Mouse (Mus musculus): Measurements from ENCODE around the gene Vps45. TPM values are rescaled to one million over a fixed set of nuclear protein-coding genes. Genes with fewer than 3 reads are reported as not detected.
A peak's percentile ranks its signal among the peaks of the same experiment; 100 is the strongest.

The Vps45 gene
- 58.7 and 61.6 TPM in 2 replicates for polyA plus RNA-seq (2015; fragmentation: Nextera tagmentation; extraction: Ambion mirVana)

- peak; percentile 79 for DNase-seq (ENCODE audit: low spot score)
Measured at GRCm38 (mm10) chr3:96058231-96058896, at the start of gene Vps45. Gene Vps45 (minus strand): TSS chr3:96058466.

- DNase-seq (ENCODE audit: low spot score), result no peak
Measured at GRCm38 (mm10) chr3:96106151-96106550, 47.9 kb upstream of the Vps45 start.

- DNase-seq (ENCODE audit: low spot score), result peak; percentile 9
Measured at GRCm38 (mm10) chr3:96105232-96105747, 47.0 kb upstream of the Vps45 start.

- DNase-seq (ENCODE audit: low spot score), result peak; percentile 80
Measured at GRCm38 (mm10) chr3:96104261-96105065, 46.2 kb upstream of the Vps45 start, which contains the start of gene Otud7b. Gene Otud7b (plus strand): TSS chr3:96104527.

GRCm38 (mm10) chr3:96103901-96104260 is 45.6 kb upstream of the Vps45 start:
- no peak for DNase-seq (ENCODE audit: low spot score)

- peak; percentile 77 for DNase-seq (ENCODE audit: low spot score)
Measured at GRCm38 (mm10) chr3:96102100-96102872, 44.0 kb upstream of the Vps45 start.

DNA sequence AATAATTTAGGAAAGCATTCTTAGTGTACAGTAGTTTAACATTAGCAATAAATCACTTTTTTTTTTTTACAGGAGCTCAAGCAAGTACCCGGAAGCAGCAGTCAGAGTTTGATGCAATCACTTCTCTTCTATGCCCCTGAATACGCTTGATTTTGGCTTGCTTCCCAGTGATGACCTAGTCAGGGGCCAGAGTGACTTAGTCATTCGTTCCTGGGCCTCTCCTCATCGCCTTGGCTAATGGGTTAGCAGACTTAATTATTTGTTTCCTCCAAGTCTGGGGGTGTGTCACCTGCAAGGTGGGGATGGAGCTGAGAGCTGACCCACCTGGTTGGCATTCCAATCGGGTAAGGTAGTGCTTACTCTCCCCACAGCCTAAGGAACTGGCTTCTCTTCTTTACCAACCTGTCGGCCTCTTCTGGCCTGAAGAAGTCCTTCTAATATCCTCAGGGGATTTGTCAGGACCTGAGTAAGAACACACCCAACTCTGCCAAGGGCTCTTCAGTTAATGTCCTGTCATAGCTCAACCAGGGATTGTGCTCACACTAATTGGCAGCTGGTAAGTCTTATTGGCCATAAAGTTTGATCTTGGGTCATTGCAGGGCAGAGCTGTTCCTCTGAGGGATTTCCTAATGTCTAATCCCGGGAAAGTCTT is 40.5 kb upstream of the Vps45 start:
- no peak for DNase-seq (ENCODE audit: low spot score)

GRCm38 (mm10) chr3:96098168-96098567 is 39.9 kb upstream of the Vps45 start:
- no peak for DNase-seq (ENCODE audit: low spot score)

DNA sequence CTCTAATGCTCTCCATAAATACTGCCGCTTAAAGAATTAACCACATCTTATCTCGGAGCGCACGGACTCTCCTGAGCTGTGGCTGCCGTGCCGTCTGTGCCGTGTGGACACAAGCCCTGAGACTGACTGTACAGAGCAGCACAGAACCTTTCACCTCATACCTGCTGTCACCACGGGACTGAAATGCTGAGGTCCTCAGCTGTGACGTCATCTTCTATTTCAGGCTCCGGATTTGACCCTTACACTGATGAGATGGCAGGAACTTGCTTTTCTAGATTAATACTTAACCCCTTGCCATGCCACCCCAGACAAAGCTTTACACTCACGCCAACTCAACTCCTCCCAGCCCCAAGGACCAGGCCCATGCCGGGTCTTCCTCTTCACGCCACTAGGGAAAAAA is 35.9 kb upstream of the Vps45 start:
- DNase-seq (ENCODE audit: low spot score), result no peak

DNA sequence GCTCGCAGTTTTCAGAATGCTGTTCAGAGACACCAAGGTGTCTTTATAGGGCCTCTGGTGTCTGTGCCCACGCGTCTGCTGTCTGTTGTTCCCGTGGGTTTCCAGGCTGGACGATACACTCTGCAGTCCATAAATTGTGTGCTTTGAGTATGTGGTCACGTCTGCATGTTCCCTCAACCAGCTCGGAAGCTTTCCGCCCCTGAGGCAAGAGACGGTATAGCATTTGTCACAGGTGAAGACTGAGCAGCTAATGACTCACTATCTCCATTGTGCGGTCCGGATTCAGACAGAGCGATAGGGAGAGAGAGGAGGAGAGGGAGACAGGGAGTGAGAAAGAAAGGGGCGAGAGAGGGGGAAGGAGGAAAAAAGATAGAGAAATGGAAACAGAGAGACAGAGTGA is 35.2 kb upstream of the Vps45 start:
- DNase-seq (ENCODE audit: low spot score), result no peak

- DNase-seq (ENCODE audit: low spot score), result no peak
Measured at GRCm38 (mm10) chr3:96091966-96092365, 33.7 kb upstream of the Vps45 start.

- no peak for DNase-seq (ENCODE audit: low spot score)
Measured at GRCm38 (mm10) chr3:96091146-96091545, 32.9 kb upstream of the Vps45 start.

- DNase-seq (ENCODE audit: low spot score), result peak; percentile 37
Measured at GRCm38 (mm10) chr3:96089882-96090489, 31.7 kb upstream of the Vps45 start.

DNA sequence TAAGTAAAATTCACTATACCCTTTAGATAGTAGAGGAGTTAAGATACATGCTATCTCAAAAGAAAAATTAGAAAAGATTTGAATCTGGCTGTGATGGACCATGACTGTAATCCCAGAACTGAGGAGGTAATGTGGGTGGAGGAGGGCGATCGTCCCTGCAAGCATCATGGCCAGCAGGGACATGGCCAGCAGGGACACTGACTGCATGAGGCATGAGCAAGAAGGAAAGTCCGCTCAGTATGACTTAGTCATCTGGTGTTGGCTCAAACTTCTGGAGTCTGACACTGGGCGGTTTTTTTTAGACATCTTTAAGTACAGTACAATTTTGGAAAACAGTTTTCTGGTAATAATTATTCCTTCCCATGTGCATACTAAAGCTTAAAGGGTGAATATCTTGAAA is 29.5 kb upstream of the Vps45 start:
- DNase-seq (ENCODE audit: low spot score), result no peak

GRCm38 (mm10) chr3:96087219-96087618 is 29.0 kb upstream of the Vps45 start:
- DNase-seq (ENCODE audit: low spot score), result no peak

- DNase-seq (ENCODE audit: low spot score), result no peak
Measured at GRCm38 (mm10) chr3:96084146-96084755, 26.0 kb upstream of the Vps45 start.

DNA sequence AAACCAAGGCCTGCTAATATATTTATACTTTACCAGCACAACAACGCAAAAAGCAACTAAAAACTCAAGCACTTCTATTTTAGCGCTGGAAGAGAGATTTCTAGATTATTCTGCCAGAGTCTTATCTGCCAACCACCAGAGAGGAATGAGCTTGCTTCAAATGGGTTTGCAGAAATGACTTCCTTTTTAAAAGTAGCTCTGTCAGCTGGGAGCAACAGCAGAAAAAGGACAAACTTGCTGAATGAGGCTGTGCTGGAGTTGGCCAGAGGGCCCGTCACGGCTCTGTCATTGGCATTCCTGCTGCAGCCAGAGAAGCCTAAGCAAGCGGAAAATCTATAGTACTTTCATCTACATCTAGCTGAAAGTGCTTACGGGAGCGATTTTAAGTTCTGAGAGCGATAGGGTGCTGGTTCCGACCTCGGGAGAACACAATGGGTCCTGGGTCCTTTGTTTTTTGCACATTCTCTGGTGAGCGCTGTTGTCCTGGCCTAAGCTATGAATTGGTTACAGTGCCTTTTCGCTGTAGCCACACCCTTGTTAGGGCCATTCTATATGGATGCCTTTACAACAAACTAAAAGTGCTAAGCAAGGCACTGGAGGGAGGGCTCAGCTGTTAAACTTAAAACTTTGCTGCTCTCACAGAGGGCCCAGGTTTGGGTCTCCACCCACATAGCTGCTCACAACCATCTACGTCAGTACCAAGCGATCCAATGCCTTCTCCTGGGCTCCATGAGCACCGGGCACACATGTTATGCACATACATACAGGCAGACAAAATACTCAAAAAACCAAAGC is 24.6 kb upstream of the Vps45 start:
- no peak for DNase-seq (ENCODE audit: low spot score)

DNA sequence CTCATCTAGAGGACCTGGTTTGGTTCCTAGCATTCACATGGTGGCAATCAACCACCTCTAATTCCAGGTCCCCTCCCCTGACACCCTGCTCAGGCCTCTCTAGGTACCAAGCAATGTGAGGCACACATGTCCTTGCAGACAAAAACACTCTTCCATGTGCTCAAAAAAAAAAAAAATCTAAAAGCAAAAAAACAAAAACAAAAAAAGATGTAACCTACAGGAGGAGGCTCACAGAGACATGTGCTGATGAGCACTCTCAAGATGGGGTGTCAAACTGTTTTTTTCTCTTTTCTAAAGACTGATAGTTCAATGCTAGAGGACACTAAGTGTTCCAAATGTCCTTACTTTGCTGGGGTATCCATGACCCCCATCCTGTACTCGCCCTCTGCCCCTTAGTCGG is 23.8 kb upstream of the Vps45 start:
- no peak for DNase-seq (ENCODE audit: low spot score)

DNA sequence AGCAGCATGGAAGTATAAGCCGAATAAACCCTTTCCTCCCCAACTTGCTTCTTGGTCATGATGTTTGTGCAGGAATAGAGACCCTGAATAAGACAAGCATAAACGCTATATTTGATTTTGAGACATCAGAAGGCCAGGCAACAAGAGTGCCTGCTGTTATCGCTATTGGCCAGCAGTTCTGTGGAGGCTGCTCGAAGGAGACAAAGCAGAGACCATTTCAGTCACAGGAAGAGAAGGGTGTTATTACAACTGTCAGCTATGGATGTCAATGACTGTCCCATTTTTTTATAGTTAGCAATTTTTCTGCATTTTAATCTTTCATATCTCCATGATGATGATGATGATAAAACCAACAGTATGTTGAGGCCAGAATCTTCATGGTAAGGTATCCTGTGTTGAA is 23.4 kb upstream of the Vps45 start:
- DNase-seq (ENCODE audit: low spot score), result no peak

DNA sequence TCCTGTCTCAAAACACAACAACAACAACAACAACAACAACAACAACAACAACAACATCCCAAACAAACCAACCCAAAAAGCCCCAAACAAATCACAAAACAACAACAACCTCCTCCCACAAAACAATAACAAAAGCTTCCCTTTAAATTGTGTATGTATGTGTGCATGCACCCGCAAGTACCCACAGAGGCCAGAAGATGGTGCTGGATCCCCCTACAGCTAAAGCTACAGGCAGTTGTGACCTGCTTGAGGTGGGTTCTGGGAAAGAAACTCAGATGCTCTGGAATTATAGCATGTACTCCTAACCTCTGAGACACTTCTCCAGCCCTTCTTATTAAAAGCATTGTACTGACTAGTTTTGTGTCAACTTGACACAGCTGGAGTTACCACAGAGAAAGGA is 22.7 kb upstream of the Vps45 start:
- DNase-seq (ENCODE audit: low spot score), result peak; percentile 49
